Mouse (Mus musculus) liver, embryonic 14.5 days (tissue): ENCODE measurements around the gene Pglyrp1. TPM values are rescaled to one million over a fixed set of nuclear protein-coding genes. Genes with fewer than 3 reads are reported as not detected.

Source experiments
- ATAC-seq: fragments of 200-750 bp; cut with Nextera tagmentation; 2 replicates; pipeline ENCODE4 v1.8.0; 2017; ENCODE audit warnings: moderate number of reproducible peaks, mild to moderate bottlenecking, moderate library complexity; ENCODE audit not compliant: insufficient read depth
- DNase-seq, 3 experiments: peaks; one replicate each; pipeline ENCODE4 v3.0.0-alpha.2; 2012 to 2013; ENCODE audit warnings: low read depth in 3 of 3, low spot score in 3 of 3
- H3K27ac ChIP-seq: fragments of 300-500 bp; sonication (generic); 2 replicates; pipeline ENCODE4 v1.5.1; 2014; ENCODE audit warnings: moderate library complexity, mild to moderate bottlenecking, control low read depth, inconsistent platforms
- H3K27me3 ChIP-seq: fragments of 300-500 bp; sonication (generic); 2 replicates; pipeline ENCODE4 v1.6.1; 2014; ENCODE audit warnings: mild to moderate bottlenecking, low read length, moderate library complexity; ENCODE audit not compliant: control insufficient read depth, insufficient read depth
- H3K36me3 ChIP-seq: fragments of 300-500 bp; sonication (generic); replicated peaks from 2 replicates; pipeline ENCODE4 v1.6.1; 2014; ENCODE audit warnings: low read depth; ENCODE audit not compliant: control insufficient read depth, insufficient read depth
- H3K4me1 ChIP-seq, 2 experiments: fragments of 200-500 bp in 1 of 2; fragments of 300-500 bp in 1 of 2; sonication (generic) in 1 of 2; replicated peaks; 2 replicates each; pipeline ENCODE4 v1.6.1; 2012 to 2014; ENCODE audit warnings: antibody characterized with exemption in 1 of 2, inconsistent platforms in 1 of 2, low read length in 1 of 2; ENCODE audit not compliant: control insufficient read depth in 2 of 2, insufficient read depth in 2 of 2
- H3K4me2 ChIP-seq: fragments of 300-500 bp; sonication (generic); 2 replicates; pipeline ENCODE4 v1.6.1; 2014; ENCODE audit warnings: low read depth, mild to moderate bottlenecking, control low read depth, moderate library complexity
- H3K4me3 ChIP-seq, 2 experiments: fragments of 200-500 bp in 1 of 2; fragments of 300-500 bp in 1 of 2; sonication (generic) in 1 of 2; 2 replicates each; pipeline ENCODE4 v1.5.1; 2012 to 2014; ENCODE audit warnings: low read depth in 2 of 2, low read length in 2 of 2, mild to moderate bottlenecking in 2 of 2, control low read depth in 1 of 2, inconsistent platforms in 1 of 2, moderate library complexity in 1 of 2; ENCODE audit not compliant: insufficient read depth in 1 of 2
- H3K9ac ChIP-seq: fragments of 300-500 bp; sonication (generic); replicated peaks from 2 replicates; pipeline ENCODE4 v1.6.1; 2014; ENCODE audit warnings: mild to moderate bottlenecking, control low read depth, moderate library complexity
- H3K9me3 ChIP-seq: fragments of 300-500 bp; sonication (generic); 2 replicates; pipeline ENCODE4 v1.6.1; 2016; ENCODE audit warnings: low read length, mixed read lengths; ENCODE audit not compliant: control insufficient read depth
- CTCF ChIP-seq: IDR thresholded peaks from 2 replicates; pipeline ENCODE4 v1.5.1; 2016; ENCODE audit warnings: antibody characterized with exemption, low read depth, control low read depth
- EP300 ChIP-seq: IDR thresholded peaks from 2 replicates; pipeline ENCODE4 v1.6.1; 2016; ENCODE audit warnings: antibody characterized with exemption, low read depth
- WGBS: fragments of 180-500 bp; shearing (Covaris S2); extraction: QIAGEN DNeasy Blood & Tissue Kit; methylation state at CpG from one replicate; pipeline ENCODE4 v1.1.7; 2014; ENCODE audit not compliant: insufficient replicate concordance; 5-methylcytosine and 5-hydroxymethylcytosine counted together
- polyA plus RNA-seq, 2 experiments: library from polyadenylated mRNA; depleted of rRNA in 1 of 2; stranded (reverse) in 1 of 2; unstranded in 1 of 2; fragments of >200 nt; fragmentation: Nextera tagmentation in 1 of 2; extraction: Ambion mirVana in 1 of 2; gene quantifications; 2 replicates each; pipeline versions ENCODE4 v1.2.1 to v1.2.3; 2012 to 2014

The Pglyrp1 gene
- polyA plus RNA-seq, 2 experiments = 10.5 to 32.0 TPM

GRCm38 (mm10) chr7:18893651-18894430 lies 22.7 kb downstream of the Pglyrp1 start:
- Histone ChIP-seq H3K4me1 (peaks cover 0 to 2% of the 10 kb centered on the region in 2 experiments; a peak in 2 of 4 replicates), H3K9me3 (no peaks in the 10 kb centered on the region), H3K36me3 (no peaks in the 10 kb centered on the region), H3K4me3 (peak overlapping the region in 1 of 2 experiments; percentile 34; a peak in 1 of 4 replicates), H3K4me2 (peak overlapping the region; percentile 58), H3K9ac (no peak overlapping the region), H3K27ac (no peak overlapping the region), H3K27me3 (peaks cover 14% of the 10 kb centered on the region)
- 5% methylated on average over 41 of the region's 41 CpGs for WGBS
- TF ChIP-seq CTCF (no peak), EP300 (no peak)
- ATAC-seq (peak; percentile 44; the same call in 1 of the 2 replicates), DNase-seq (peak; percentile 26 to 50 (median 35))

- Histone ChIP-seq H3K4me2 (no peak overlapping the region), H3K36me3 (no peaks in the 10 kb centered on the region), H3K4me3 (no peak overlapping the region), H3K9ac (no peak overlapping the region), H3K27me3 (peaks cover 14% of the 10 kb centered on the region), H3K4me1 (peaks cover 0 to 2% of the 10 kb centered on the region in 2 experiments; a peak in 2 of 4 replicates), H3K27ac (no peak overlapping the region), H3K9me3 (no peaks in the 10 kb centered on the region)
- WGBS = 60% methylated on average over 5 of the region's 5 CpGs
- ATAC-seq (no peak), DNase-seq (no peak)
- TF ChIP-seq EP300 (no peak), CTCF (peak; percentile 53)
Observed at GRCm38 (mm10) chr7:18896536-18896935, 25.4 kb downstream of the Pglyrp1 start.

GRCm38 (mm10) chr7:18900513-18900912 lies 29.4 kb downstream of the Pglyrp1 start:
- TF ChIP-seq EP300 (no peak), CTCF (no peak)
- no peak overlapping the region for H3K4me3 ChIP-seq
- H3K27ac ChIP-seq = no peak overlapping the region
- no peaks in the 10 kb centered on the region for H3K9me3 ChIP-seq
- no peaks in the 10 kb centered on the region for H3K36me3 ChIP-seq
- no peaks in the 10 kb centered on the region for H3K4me1 ChIP-seq
- no peaks in the 10 kb centered on the region for H3K27me3 ChIP-seq
- H3K4me2 ChIP-seq = no peak overlapping the region
- H3K9ac ChIP-seq = no peak overlapping the region
- DNase-seq (no peak), ATAC-seq (no peak)
- 65% methylated on average over 2 of the region's 2 CpGs for WGBS

- TF ChIP-seq EP300 = no peak
- TF ChIP-seq CTCF = no peak
- H3K36me3 ChIP-seq = no peaks in the 10 kb centered on the region
Observed at GRCm38 (mm10) chr7:18902486-18902885, 31.4 kb downstream of the Pglyrp1 start.

GRCm38 (mm10) chr7:18904971-18905370 lies 33.8 kb downstream of the Pglyrp1 start:
- no peak overlapping the region for H3K9ac ChIP-seq
- peaks cover 0 to 7% of the 10 kb centered on the region in 2 experiments; a peak in 2 of 4 replicates for H3K4me1 ChIP-seq
- H3K36me3 ChIP-seq = no peaks in the 10 kb centered on the region
- no peaks in the 10 kb centered on the region for H3K27me3 ChIP-seq
- no peak overlapping the region for H3K4me3 ChIP-seq
- no peaks in the 10 kb centered on the region for H3K9me3 ChIP-seq
- ATAC-seq = no peak
- H3K4me2 ChIP-seq = no peak overlapping the region
- no peak overlapping the region for H3K27ac ChIP-seq
- DNase-seq = no peak
- TF ChIP-seq CTCF = no peak
- 70% methylated on average over 3 of the region's 3 CpGs for WGBS

More at GRCm38 (mm10) chr7:18902486-18902885, 31.4 kb downstream of the Pglyrp1 start:
- ATAC-seq (no peak), DNase-seq (no peak)
- no peak overlapping the region for H3K9ac ChIP-seq
- H3K4me2 ChIP-seq = no peak overlapping the region
- no peaks in the 10 kb centered on the region for H3K27me3 ChIP-seq
- H3K27ac ChIP-seq = no peak overlapping the region
- WGBS = 63% methylated on average over 3 of the region's 3 CpGs
- H3K9me3 ChIP-seq = no peaks in the 10 kb centered on the region
- H3K4me1 ChIP-seq = no peaks in the 10 kb centered on the region
- no peak overlapping the region for H3K4me3 ChIP-seq
